Mouse (Mus musculus) WW6 (cell line): Measurements from ENCODE around the gene Hist1h1d.

ENCODE experiments used
- DNase-seq: peaks from one replicate; pipeline ENCODE4 v3.0.0-alpha.2; 2013; ENCODE audit warnings: low read depth, low spot score

The Hist1h1d gene

GRCm38 (mm10) chr13:23552962-23553361 lies at the start of gene Hist1h1d:
Hist1h1d (plus strand) TSS chr13:23553262.
- no peak for DNase-seq

DNA sequence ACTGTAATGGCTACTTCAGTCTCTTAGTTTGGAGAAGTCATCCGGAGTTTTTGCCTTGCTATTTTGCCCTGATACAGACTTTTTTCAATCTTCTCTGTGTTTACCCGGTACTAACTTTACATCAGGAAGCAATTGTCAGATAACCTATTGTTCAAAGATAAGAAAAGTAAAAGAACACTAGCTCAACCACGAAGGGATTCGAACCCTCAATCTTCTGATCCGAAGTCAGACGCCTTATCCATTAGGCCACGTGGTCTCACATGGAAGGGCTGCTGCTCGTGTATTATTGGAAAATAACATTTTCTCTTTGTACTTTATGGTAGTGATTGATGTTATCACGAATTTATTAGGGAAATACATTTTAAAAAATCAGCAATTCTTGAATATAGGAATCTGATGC lies 49.3 kb upstream of the Hist1h1d start:
- no peak for DNase-seq

GRCm38 (mm10) chr13:23505662-23506345 lies 47.3 kb upstream of the Hist1h1d start:
- DNase-seq: no peak

GRCm38 (mm10) chr13:23506351-23506750 lies 46.7 kb upstream of the Hist1h1d start:
- DNase-seq: no peak

GRCm38 (mm10) chr13:23506819-23507515 lies 46.1 kb upstream of the Hist1h1d start:
- DNase-seq: no peak

DNA sequence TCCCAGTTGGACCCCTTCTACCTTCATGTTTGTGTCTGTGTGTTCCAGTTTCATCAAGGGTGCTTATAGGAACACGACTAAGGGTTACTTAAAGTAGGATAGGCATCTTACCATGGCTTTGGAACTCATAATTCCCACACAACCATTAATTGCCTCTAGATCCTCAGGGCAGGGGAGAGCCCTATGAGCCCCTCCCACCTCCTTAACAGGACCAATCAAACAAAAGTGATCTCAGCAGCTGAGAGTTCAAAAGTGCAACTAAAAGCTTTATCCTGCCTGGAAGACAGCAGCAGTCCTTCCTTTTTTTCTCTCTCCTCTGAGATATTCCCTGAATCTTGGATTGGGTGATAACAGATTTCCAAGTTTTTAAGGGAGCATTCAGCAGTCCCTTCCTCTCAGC lies 42.9 kb upstream of the Hist1h1d start:
- no peak for DNase-seq

GRCm38 (mm10) chr13:23513517-23513916 lies 39.5 kb upstream of the Hist1h1d start:
- no peak for DNase-seq

GRCm38 (mm10) chr13:23515281-23515680 lies 37.8 kb upstream of the Hist1h1d start:
- DNase-seq: no peak

DNA sequence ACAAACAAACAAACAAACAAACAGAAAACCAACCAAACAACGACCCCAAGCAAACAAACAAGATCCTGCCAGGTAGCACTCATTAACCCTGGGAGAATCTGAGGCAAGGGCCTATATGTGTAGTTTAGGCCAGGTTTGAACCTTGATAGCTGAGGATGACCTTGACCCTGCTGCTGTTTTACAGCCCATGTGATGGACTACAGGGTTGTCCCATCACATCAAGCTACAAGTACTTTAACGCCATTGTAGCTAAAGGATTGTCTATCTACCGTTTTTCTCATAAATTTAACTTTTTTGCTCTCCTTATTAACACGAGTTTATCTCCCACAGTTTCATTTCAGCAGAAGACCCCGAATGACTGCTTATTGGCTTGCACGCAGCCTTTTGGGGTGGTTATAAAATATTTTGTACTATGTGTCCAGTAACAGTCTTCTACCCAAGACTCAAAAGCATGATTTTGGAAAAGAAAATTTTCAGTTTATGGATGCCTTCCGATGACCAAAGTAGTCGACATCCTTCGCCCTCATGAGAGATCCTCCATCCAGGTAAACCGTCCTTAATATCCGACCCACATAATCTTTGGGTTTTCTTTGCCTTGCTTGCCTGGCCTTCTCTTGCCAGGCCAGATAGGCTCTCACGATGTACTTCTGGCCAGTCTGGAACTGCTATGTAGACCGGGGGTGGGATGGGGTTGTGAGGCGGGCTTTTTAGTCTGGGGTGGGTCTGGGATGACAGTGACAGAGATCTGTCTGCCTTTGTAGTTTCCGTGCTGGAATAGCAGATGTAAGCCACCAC lies 37.0 kb upstream of the Hist1h1d start:
- no peak for DNase-seq

DNA sequence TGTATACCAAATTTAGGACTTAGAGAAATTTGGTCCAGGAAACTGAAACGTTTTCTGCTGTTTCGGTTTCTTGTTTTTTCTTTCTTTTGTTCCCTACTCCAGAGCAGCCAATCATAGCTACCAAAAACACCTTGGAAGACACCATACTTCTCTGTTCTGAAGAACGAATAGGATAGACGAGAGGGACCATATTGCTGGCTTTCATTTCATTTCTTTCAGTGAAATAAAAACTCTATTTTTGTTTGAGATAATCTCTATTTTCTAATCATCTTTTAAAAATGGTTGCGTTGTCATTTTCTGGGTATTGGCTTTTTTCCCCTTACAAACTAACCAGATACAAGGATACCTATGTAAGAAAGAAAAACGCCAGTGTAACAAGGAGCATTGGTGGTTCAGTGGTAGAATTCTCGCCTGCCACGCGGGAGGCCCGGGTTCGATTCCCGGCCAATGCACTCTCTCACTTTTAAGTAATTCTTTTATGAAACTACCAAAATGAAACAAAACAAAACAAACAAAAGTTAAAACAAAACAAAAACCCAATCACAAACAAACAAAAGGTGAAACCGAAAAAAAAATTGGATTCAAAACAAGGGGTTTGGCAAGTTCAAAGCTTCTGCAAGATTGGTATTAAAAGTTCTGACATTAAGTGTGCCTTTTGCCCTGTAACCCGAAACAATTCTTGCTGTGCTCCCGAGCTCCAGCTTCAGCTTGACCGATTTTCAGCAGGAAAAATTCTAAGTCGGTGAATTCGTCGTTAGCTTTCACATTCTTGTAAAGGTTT lies 36.0 kb upstream of the Hist1h1d start:
- DNase-seq: no peak

- no peak for DNase-seq
Observed at GRCm38 (mm10) chr13:23517603-23518294, 35.3 kb upstream of the Hist1h1d start.

DNA sequence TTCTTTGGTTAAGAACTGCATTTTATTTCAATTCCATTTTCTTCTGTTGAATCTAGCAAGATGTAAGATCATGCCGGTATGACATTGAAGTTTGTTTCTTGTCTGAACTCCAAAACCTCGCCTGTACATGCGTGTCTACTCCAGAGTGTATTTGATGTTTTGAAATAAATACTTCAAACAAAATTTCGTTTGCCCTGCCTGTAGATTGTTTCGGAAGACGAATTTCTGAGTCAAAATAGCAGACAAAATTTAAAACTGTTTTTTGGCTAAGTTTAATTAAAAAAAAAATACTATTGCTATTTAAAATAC lies 34.8 kb upstream of the Hist1h1d start:
- no peak for DNase-seq

GRCm38 (mm10) chr13:23518885-23519284 lies 34.2 kb upstream of the Hist1h1d start:
- DNase-seq: no peak

DNA sequence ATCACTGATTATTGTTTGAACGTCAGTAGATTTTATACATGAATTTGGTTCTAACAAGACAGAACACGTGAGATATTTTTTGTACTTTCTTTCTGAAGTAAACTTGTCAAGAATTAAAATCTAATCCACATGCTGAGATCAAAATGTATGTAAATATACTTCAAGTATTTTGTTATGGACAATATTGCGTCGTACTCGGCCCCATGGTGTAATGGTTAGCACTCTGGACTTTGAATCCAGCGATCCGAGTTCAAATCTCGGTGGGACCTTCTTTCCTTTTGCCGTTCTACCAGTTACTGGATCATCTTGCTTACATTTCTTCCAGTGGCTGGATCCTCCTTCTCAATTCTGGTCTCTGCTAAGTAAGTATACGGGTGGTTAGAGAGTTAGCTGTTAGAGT lies 33.6 kb upstream of the Hist1h1d start:
- no peak for DNase-seq

GRCm38 (mm10) chr13:23521703-23522102 lies 31.4 kb upstream of the Hist1h1d start:
- DNase-seq: no peak

DNA sequence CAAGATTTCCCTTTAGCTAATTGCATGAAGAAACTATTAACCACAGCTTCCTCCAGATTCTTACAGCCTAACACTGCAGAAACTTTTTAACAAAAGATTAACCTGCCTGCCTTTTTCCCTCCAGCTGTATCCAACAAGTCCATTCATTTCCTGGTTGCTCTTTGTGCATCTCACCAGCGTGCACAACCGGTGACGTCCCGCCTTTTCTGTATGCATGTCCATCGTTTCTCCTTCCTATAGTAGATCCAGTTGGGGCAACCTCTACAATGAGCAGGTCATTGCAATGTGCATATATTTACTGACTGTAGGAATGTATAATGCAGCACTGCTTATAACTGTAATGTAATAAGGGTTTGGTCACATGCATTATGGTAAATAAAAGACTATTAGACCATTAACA lies 29.1 kb upstream of the Hist1h1d start:
- no peak for DNase-seq

GRCm38 (mm10) chr13:23524654-23525053 lies 28.4 kb upstream of the Hist1h1d start:
- DNase-seq: no peak

DNA sequence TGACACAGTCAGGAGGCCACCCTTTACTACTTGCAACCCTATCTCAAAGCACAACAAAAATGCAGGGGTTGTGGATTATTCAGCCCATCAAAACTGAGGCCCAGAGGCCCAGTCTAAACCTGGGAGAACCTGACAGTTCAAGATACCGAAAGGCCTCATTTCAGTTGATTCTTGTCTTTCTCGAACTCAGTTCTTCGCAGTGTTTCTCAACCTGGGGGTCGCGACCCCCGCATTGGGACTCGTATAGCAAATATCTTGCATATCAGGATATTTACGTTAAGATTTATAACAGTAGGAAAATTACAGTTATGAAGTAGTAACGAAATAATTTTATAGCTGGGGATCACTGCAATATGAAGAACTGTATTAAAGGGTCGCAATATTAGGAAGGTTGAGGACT lies 27.2 kb upstream of the Hist1h1d start:
- DNase-seq: no peak

DNA sequence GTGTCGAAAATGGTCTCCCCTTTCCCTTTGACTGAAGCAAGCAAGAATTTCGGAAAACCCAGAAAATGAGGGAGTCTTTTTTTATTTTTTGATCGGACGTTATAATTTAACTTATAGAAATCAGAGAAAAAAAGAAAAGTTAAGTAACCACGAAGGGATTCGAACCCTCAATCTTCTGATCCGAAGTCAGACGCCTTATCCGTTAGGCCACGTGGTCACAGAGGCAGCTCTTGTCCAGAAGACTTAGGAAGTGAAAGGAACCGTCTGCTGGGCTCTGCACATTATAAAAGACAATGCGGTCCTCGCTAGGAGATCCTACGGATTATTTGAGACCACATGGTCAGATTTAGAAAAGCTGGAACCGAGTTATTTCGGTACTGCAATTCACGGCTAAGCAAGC lies 26.8 kb upstream of the Hist1h1d start:
- DNase-seq: no peak

DNA sequence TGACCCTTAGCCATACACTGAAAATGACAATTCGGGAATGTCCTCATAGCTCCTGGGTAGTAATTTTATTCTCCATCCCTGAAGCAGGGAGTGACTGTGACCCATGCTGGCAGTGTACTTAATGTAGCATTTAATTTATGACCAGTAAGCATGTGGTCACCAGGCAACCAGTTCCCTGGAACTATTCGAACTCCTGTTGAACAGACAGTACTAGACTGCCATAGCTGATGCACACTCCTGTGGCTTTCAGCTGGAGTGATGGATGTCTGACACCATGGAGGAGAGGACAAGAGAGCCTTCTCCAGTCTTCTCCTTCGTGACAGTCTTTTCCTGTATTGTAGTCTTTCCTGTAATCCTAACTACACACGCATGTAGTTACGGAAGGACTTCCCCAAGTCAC lies 24.1 kb upstream of the Hist1h1d start:
- DNase-seq: no peak

DNA sequence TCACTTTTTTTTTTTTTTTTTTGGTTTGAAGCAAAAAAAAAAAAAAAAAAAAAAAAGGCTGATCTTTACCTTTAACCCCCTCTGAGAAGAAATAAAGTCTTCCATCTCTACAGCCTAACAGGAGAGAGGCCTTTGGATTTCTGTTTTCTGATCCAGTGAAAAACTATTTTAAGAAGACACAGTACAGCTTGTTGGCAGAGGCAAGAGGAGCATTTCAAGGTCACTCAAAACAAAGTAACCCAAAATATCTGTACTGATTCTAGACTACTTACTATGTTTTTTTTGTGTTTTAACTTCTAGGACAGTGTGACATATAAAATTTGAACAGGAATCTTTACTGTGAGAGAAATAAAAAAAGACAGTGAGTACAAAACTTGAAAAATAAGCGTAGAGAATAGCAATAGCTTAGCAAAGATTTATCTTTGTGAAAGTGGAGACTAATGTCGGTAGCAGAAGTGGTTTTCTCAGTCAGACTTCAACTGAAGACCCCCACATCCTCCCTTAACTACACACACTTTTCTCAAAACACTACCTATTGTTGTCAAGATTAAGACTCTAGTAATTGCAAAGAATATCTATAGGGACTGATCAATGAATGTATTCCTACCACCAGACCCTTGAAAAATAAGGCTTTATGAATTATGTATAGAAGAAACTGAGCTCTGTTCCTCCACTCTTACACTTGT lies 23.4 kb upstream of the Hist1h1d start:
- DNase-seq: no peak
